Mouse (Mus musculus): Measurements from ENCODE around the gene Tex35. TPM values are rescaled to one million over a fixed set of nuclear protein-coding genes. Genes with fewer than 3 reads are reported as not detected.

The Tex35 gene
- polyA plus RNA-seq, 1 experiment from 2014 or later: not detected

GRCm38 (mm10) chr1:157063318-157064115, 45.0 kb downstream of the Tex35 start:
- Histone ChIP-seq H3K27ac (ENCODE audit: low read depth, low read length) (no peak overlapping the region), H3K4me1 (replicated peaks; ENCODE audit: control insufficient read depth, insufficient read depth, low read length) (peaks cover 3% of the 10 kb centered on the region; the same call in 1 of the 2 replicates), H3K4me2 (ENCODE audit: low read depth, low read length, severe bottlenecking) (no peak overlapping the region), H3K9ac (ENCODE audit: low read length) (no peak overlapping the region), H3K9me3 (ENCODE audit: control insufficient read depth, low read length) (no peaks in the 10 kb centered on the region), H3K36me3 (ENCODE audit: control insufficient read depth, insufficient read depth, low read length) (no peaks in the 10 kb centered on the region), H3K27me3 (ENCODE audit: control insufficient read depth, insufficient read depth, low read length) (no peaks in the 10 kb centered on the region), H3K4me3 (ENCODE audit: low read depth, low read length) (no peak overlapping the region)
- ATAC-seq (replicated peaks; ENCODE audit: low FRiP score) (no peak), DNase-seq (ENCODE audit: low spot score) (no peak)
- WGBS: 74% methylated on average over 13 of the region's 13 CpGs

- no peak for ATAC-seq (replicated peaks; ENCODE audit: low FRiP score)
- Histone ChIP-seq H3K36me3 (ENCODE audit: control insufficient read depth, insufficient read depth, low read length) (no peaks in the 10 kb centered on the region), H3K4me3 (ENCODE audit: low read depth, low read length) (no peak overlapping the region), H3K27me3 (ENCODE audit: control insufficient read depth, insufficient read depth, low read length) (no peaks in the 10 kb centered on the region), H3K4me2 (ENCODE audit: low read depth, low read length, severe bottlenecking) (no peak overlapping the region), H3K9ac (ENCODE audit: low read length) (no peak overlapping the region), H3K4me1 (replicated peaks; ENCODE audit: control insufficient read depth, insufficient read depth, low read length) (peaks cover 3% of the 10 kb centered on the region; the same call in 1 of the 2 replicates), H3K27ac (ENCODE audit: low read depth, low read length) (no peak overlapping the region), H3K9me3 (ENCODE audit: control insufficient read depth, low read length) (no peaks in the 10 kb centered on the region)
- 65% methylated on average over 5 of the region's 5 CpGs for WGBS
- DNase-seq (ENCODE audit: low spot score): no peak
These were observed 46.0 kb downstream of the Tex35 start for GRCm38 (mm10) chr1:157062445-157062825.

GRCm38 (mm10) chr1:157061800-157062444, 46.6 kb downstream of the Tex35 start:
- no peak overlapping the region for H3K9ac ChIP-seq (ENCODE audit: low read length)
- 95% methylated on average over 10 of the region's 10 CpGs for WGBS

GRCm38 (mm10) chr1:157061170-157061569, 47.3 kb downstream of the Tex35 start:
- WGBS: 85% methylated on average over 3 of the region's 3 CpGs
- ATAC-seq (replicated peaks; ENCODE audit: low FRiP score) (no peak), DNase-seq (ENCODE audit: low spot score) (no peak)
- Histone ChIP-seq H3K4me1 (replicated peaks; ENCODE audit: control insufficient read depth, insufficient read depth, low read length) (peaks cover 5% of the 10 kb centered on the region; the same call in 1 of the 2 replicates), H3K27ac (ENCODE audit: low read depth, low read length) (no peak overlapping the region), H3K36me3 (ENCODE audit: control insufficient read depth, insufficient read depth, low read length) (no peaks in the 10 kb centered on the region), H3K4me2 (ENCODE audit: low read depth, low read length, severe bottlenecking) (no peak overlapping the region), H3K27me3 (ENCODE audit: control insufficient read depth, insufficient read depth, low read length) (no peaks in the 10 kb centered on the region), H3K9me3 (ENCODE audit: control insufficient read depth, low read length) (no peaks in the 10 kb centered on the region), H3K4me3 (ENCODE audit: low read depth, low read length) (no peak overlapping the region), H3K9ac (ENCODE audit: low read length) (no peak overlapping the region)

More at GRCm38 (mm10) chr1:157061800-157062444, 46.6 kb downstream of the Tex35 start:
- Histone ChIP-seq H3K27me3 (ENCODE audit: control insufficient read depth, insufficient read depth, low read length) (no peaks in the 10 kb centered on the region), H3K27ac (ENCODE audit: low read depth, low read length) (no peak overlapping the region), H3K4me1 (replicated peaks; ENCODE audit: control insufficient read depth, insufficient read depth, low read length) (peaks cover 3% of the 10 kb centered on the region; the same call in 1 of the 2 replicates), H3K9me3 (ENCODE audit: control insufficient read depth, low read length) (no peaks in the 10 kb centered on the region), H3K4me2 (ENCODE audit: low read depth, low read length, severe bottlenecking) (no peak overlapping the region), H3K4me3 (ENCODE audit: low read depth, low read length) (no peak overlapping the region), H3K36me3 (ENCODE audit: control insufficient read depth, insufficient read depth, low read length) (no peaks in the 10 kb centered on the region)
- no peak for DNase-seq (ENCODE audit: low spot score)
- no peak for ATAC-seq (replicated peaks; ENCODE audit: low FRiP score)

GRCm38 (mm10) chr1:157060441-157061135, 47.9 kb downstream of the Tex35 start:
- ATAC-seq (replicated peaks; ENCODE audit: low FRiP score): no peak
- H3K4me3 ChIP-seq (ENCODE audit: low read depth, low read length): no peak overlapping the region
- H3K4me1 ChIP-seq (replicated peaks; ENCODE audit: control insufficient read depth, insufficient read depth, low read length): peaks cover 1% of the 10 kb centered on the region; the same call in 1 of the 2 replicates
- no peaks in the 10 kb centered on the region for H3K36me3 ChIP-seq (ENCODE audit: control insufficient read depth, insufficient read depth, low read length)
- WGBS: 77% methylated on average over 12 of the region's 12 CpGs
- no peak overlapping the region for H3K9ac ChIP-seq (ENCODE audit: low read length)
- DNase-seq (ENCODE audit: low spot score): no peak
- H3K9me3 ChIP-seq (ENCODE audit: control insufficient read depth, low read length): no peaks in the 10 kb centered on the region
- H3K4me2 ChIP-seq (ENCODE audit: low read depth, low read length, severe bottlenecking): no peak overlapping the region
- no peaks in the 10 kb centered on the region for H3K27me3 ChIP-seq (ENCODE audit: control insufficient read depth, insufficient read depth, low read length)
- H3K27ac ChIP-seq (ENCODE audit: low read depth, low read length): no peak overlapping the region

GRCm38 (mm10) chr1:157055901-157056300, 52.6 kb downstream of the Tex35 start:
- Histone ChIP-seq H3K4me1 (replicated peaks; ENCODE audit: control insufficient read depth, insufficient read depth, low read length) (peaks cover 8% of the 10 kb centered on the region; the same call in 1 of the 2 replicates), H3K27ac (ENCODE audit: low read depth, low read length) (peak overlapping the region; percentile 54; the same call in 1 of the 2 replicates), H3K4me3 (ENCODE audit: low read depth, low read length) (no peak overlapping the region), H3K27me3 (ENCODE audit: control insufficient read depth, insufficient read depth, low read length) (no peaks in the 10 kb centered on the region), H3K4me2 (ENCODE audit: low read depth, low read length, severe bottlenecking) (no peak overlapping the region), H3K9ac (ENCODE audit: low read length) (no peak overlapping the region), H3K9me3 (ENCODE audit: control insufficient read depth, low read length) (no peaks in the 10 kb centered on the region), H3K36me3 (ENCODE audit: control insufficient read depth, insufficient read depth, low read length) (no peaks in the 10 kb centered on the region)
- ATAC-seq (replicated peaks; ENCODE audit: low FRiP score): no peak
- no peak for DNase-seq (ENCODE audit: low spot score)
- 35% methylated on average over 6 of the region's 6 CpGs for WGBS

- Histone ChIP-seq H3K36me3 (ENCODE audit: control insufficient read depth, insufficient read depth, low read length) (no peaks in the 10 kb centered on the region), H3K4me2 (ENCODE audit: low read depth, low read length, severe bottlenecking) (no peak overlapping the region), H3K4me3 (ENCODE audit: low read depth, low read length) (no peak overlapping the region), H3K9ac (ENCODE audit: low read length) (no peak overlapping the region), H3K4me1 (replicated peaks; ENCODE audit: control insufficient read depth, insufficient read depth, low read length) (peaks cover 8% of the 10 kb centered on the region; the same call in 1 of the 2 replicates), H3K27me3 (ENCODE audit: control insufficient read depth, insufficient read depth, low read length) (no peaks in the 10 kb centered on the region), H3K9me3 (ENCODE audit: control insufficient read depth, low read length) (no peaks in the 10 kb centered on the region), H3K27ac (ENCODE audit: low read depth, low read length) (peak overlapping the region; percentile 54)
- WGBS: 29% methylated on average over 11 of the region's 11 CpGs
- no peak for DNase-seq (ENCODE audit: low spot score)
- peak; percentile 49; the same call in 1 of the 2 replicates for ATAC-seq (replicated peaks; ENCODE audit: low FRiP score)
These were observed 53.1 kb downstream of the Tex35 start for GRCm38 (mm10) chr1:157055288-157055831.

GRCm38 (mm10) chr1:157054659-157055058, 53.8 kb downstream of the Tex35 start:
- Histone ChIP-seq H3K9ac (ENCODE audit: low read length) (no peak overlapping the region), H3K4me3 (ENCODE audit: low read depth, low read length) (no peak overlapping the region), H3K27ac (ENCODE audit: low read depth, low read length) (peak overlapping the region; percentile 54; the same call in 1 of the 2 replicates), H3K4me2 (ENCODE audit: low read depth, low read length, severe bottlenecking) (no peak overlapping the region), H3K27me3 (ENCODE audit: control insufficient read depth, insufficient read depth, low read length) (no peaks in the 10 kb centered on the region), H3K9me3 (ENCODE audit: control insufficient read depth, low read length) (no peaks in the 10 kb centered on the region), H3K4me1 (replicated peaks; ENCODE audit: control insufficient read depth, insufficient read depth, low read length) (peaks cover 8% of the 10 kb centered on the region; the same call in 1 of the 2 replicates), H3K36me3 (ENCODE audit: control insufficient read depth, insufficient read depth, low read length) (no peaks in the 10 kb centered on the region)
- no peak; the same call in 1 of the 2 replicates for ATAC-seq (replicated peaks; ENCODE audit: low FRiP score)
- WGBS: 65% methylated on average over 7 of the region's 7 CpGs
- DNase-seq (ENCODE audit: low spot score): peak; percentile 44

Data from forebrain, embryonic 11.5 days (tissue).